Mouse (Mus musculus) bone marrow, adult 2 months (tissue): ENCODE measurements around the gene Togaram2.

Experiments used
- CTCF ChIP-seq: fragments of 200-500 bp; IDR thresholded peaks from 2 replicates; pipeline ENCODE4 v1.5.1; 2011; ENCODE audit warnings: low read length, control low read depth; ENCODE audit not compliant: control insufficient read depth, insufficient read depth
- POLR2A ChIP-seq: fragments of 200-500 bp; IDR thresholded peaks from 2 replicates; pipeline ENCODE4 v1.6.1; 2011; ENCODE audit warnings: low read depth, mild to moderate bottlenecking, control low read depth, low read length, borderline replicate concordance; ENCODE audit not compliant: control insufficient read depth

DNA sequence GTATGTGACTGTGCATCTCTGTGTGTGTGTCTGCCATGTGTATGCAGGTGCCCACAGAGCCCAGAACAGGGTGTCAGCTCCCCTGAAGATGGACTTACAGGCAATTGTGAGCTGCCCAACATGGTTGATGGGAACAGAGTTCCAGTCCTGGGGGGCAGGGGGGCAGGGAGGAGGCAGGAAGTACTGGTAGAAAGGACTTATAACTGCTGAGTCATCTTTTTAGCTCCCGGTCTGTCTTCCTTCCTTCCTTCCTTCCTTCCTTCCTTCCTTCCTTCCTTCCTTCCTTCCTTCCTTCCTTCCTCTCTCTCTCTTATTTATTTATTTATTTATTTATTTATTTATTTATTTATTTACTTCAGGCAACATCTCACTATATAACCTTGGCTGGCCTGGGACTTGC is 8.9 kb upstream of the Togaram2 start:
- no peak for TF ChIP-seq CTCF
- no peak for TF ChIP-seq POLR2A
